Mouse (Mus musculus): ENCODE results near the gene Camta1.

The Camta1 gene

DNA sequence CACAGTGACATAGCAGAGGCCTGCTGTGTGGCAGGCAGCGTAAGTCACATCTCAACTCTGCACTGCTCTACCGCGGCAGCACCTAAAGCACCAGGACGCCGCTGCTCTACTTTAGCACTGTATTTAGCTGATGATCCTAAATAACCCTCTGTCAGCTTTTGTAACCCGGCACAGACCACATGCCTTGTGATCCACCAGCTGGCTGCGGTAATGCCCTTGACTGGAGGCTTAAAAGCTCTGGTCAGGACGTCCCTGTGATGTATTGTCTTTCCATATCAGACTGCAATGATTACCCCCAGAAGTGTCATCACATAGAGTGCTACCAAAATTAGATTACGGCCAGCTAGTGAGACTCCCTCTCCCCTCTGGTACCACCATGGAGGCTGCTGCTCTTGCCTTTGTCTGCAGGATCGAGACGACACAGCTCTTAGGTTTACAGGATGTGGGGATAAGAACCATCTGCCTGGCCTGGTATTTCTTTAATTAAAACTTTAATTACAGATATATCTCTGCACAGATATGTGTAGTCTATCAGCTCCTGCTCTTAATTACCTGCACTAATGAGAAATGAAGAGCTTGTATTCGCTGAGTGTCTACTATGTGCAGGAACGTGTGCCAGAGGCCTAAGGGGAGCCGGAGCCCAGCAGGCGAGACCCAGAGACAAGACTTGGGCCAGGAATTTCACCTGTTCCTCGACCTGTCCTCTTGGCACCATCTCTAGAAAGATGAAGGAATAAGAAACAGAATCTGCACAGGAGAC is 74.5 kb downstream of the Camta1 start:
- DNase-seq (ENCODE audit: extremely low spot score, low read depth, low spot score) = no peak

DNA sequence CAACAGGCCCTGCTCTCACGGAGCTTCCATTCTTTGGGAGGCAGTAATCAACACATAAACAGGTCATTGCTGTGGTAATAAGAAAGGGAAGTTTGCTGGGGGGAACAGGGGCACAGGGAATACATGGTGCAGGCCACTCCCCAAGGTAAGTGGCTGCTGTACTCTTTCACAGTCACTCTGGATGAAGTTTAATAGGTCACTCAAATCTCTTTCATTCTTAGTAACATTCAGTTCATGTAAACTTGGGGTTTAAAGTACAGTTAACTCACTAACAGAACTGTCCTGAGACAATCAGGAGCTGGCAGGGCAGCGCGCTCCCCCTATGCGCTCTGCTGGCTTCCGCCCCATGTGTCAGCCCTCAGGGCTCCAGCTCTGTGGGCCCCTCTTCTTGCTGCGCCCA is 81.2 kb downstream of the Camta1 start:
- no peak for DNase-seq (ENCODE audit: extremely low spot score, low read depth, low spot score)

- DNase-seq (ENCODE audit: extremely low spot score, low read depth, low spot score) = no peak
These were observed 81.7 kb downstream of the Camta1 start for GRCm38 (mm10) chr4:151779962-151780459.

DNA sequence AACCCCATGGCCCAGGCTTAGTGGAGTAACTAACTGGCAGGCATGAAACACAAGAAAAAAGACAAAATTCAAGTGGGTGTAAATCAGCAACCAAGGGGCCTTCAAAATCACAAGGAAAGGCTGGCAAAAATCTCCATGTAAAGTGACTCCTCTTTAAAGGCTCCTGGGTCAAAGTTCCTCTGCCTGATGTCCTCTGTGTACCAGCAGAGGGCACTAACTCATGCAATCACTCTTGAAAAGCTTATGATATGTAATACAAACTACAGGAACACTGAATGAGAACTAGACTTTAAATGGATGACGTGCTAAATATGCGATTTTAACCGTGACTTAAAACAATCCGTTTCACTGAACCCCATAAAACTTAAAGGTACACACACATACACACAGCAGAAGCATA is 83.2 kb downstream of the Camta1 start:
- no peak for DNase-seq (ENCODE audit: extremely low spot score, low read depth, low spot score)

- no peak for DNase-seq (ENCODE audit: extremely low spot score, low read depth, low spot score)
These were observed 84.2 kb downstream of the Camta1 start for GRCm38 (mm10) chr4:151777451-151777850.

DNA sequence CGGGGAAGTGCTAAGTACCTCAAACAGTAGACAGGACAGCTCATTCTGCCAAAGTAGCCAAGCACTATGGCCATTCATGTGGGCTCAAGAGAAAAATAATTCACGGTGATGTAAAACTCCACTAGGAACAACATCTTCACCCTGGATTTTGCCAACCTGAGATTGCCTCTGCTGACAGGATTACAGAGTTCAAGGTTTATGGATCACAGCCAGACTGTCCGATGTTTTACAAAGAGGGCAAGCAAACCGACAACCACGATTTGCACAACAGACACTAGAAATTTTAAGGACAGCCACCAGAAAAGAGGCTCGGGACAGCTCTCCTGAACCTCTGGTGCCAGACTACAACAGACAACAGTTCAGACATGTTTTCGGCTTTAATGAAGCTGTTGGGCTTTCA is 86.2 kb downstream of the Camta1 start:
- DNase-seq (ENCODE audit: extremely low spot score, low read depth, low spot score) = no peak

DNA sequence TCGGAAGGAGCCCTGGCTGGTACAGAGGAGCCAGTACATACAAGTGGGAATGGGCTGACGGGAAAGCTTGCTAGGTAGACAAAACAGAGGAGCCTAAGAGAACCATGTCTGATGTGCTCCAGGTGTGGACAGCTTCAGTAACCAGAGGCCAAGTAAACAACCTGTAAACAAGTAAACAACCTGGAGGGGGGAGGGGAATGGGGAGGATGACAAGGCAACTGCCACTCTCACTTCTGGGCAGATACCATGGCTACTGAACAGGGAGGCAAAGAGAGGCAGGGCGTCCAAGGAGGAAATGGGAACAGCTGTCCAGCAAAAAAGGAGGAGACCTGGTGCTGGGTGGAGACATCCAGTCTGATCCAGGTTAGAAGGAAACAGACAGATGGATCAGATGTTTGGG is 88.0 kb downstream of the Camta1 start:
- DNase-seq (ENCODE audit: extremely low spot score, low read depth, low spot score) = no peak

DNA sequence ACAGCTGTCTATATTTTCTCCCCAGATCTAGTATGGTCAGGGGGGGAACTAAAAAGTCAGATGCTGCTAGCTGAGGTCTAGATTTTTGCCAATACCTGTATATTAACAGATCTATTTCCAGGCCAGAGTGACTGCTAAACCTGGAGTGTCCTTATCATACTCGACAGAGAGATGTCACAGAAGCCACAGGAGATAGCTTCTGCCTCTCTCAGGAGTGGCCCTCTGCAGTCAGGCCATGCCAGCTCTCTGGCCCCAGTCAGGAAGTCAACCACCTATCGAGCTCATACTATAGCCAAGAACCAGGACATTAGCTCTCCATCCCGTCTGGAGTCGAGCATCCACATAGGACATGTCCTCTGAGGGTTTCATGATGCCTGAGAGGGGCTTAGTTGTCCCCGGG is 88.7 kb downstream of the Camta1 start:
- no peak for DNase-seq (ENCODE audit: extremely low spot score, low read depth, low spot score)

- no peak for DNase-seq (ENCODE audit: extremely low spot score, low read depth, low spot score)
These were observed 91.0 kb downstream of the Camta1 start for GRCm38 (mm10) chr4:151770697-151771096.

DNA sequence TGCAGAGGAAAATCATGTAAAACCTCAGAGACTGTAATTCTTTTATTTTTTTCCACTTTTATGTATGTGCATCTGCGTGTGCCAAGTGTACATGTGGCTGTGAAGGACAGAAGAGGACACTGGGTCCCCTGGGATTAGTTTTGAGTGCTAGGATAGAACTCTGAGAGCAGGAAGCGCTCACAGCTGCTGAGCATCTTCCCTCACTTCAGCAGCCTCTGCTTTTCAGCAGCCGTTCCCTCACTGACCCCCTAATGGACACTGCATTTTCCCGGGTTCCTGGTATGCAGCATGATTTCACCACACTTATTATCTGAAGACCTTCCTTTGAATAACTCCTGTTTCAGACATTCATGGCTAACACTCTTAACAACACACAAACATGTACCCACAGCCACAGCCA is 93.9 kb downstream of the Camta1 start:
- no peak for DNase-seq (ENCODE audit: extremely low spot score, low read depth, low spot score)

- DNase-seq (ENCODE audit: extremely low spot score, low read depth, low spot score) = no peak
These were observed 94.3 kb downstream of the Camta1 start for GRCm38 (mm10) chr4:151767361-151767760.

DNA sequence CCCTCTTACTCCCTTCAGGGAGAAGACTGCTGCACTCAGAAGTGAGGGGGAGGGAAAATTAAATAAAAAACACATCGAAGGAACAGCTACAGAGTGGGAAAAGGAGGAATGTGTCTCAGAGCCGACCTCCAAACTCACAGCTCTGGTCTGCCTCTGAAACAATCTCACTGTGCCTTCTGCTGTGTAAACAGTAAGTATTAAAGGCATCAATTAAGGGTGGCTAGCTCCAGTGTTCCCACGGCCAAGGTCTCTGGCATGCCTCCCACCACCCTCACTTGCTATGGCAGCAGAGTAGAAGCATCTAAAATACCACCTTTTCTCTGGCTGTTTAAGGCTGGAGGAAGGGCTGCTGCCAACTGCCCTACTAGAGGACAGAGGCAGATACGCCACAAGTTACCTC is 96.3 kb downstream of the Camta1 start:
- no peak for DNase-seq (ENCODE audit: extremely low spot score, low read depth, low spot score)

DNA sequence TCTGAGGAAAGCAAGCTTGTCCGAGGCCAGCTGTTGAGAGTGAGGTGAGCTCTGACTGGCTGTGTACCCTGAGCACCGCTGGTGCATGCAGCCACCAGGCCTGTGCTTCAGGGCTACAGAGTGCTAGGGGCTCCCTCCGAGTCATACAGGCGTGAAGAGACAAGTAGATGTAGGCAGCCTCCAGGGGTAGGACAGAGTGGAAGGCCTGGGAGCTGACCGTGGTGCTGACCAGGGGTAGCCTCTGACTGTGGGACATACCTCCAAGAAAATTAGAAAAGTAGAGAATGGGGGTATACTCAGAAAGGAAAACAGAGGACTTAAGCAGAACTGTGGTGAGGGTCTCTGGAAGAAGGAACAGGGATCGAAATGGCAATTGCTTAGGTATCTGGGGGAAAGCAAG is 97.7 kb downstream of the Camta1 start:
- DNase-seq (ENCODE audit: extremely low spot score, low read depth, low spot score) = peak; percentile 24

- no peak for DNase-seq (ENCODE audit: extremely low spot score, low read depth, low spot score)
These were observed 102.6 kb downstream of the Camta1 start for GRCm38 (mm10) chr4:151759095-151759494.

DNA sequence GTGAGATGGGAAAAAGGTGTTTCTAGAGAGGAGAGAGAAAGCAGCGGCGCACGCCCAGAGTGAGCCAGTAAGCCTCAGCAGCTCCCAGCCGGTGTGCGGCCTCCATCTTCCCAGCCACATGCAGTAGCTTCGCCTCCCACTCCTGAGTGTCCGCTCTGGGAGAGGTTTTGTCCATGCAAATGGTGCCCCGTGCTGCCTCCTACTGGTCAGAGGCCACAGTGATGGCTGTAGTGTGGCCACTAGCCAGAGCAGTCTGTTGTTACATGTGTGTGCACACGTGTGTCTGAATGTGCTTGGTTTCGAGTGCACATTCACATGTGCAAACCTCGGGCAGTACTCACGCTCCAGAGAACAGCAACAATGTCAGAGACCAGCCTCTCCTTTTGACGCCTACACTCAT is 103.3 kb downstream of the Camta1 start:
- no peak for DNase-seq (ENCODE audit: extremely low spot score, low read depth, low spot score)

GRCm38 (mm10) chr4:151757261-151757660 is 104.4 kb downstream of the Camta1 start:
- DNase-seq (ENCODE audit: extremely low spot score, low read depth, low spot score) = no peak

GRCm38 (mm10) chr4:151756400-151756799 is 105.3 kb downstream of the Camta1 start:
- DNase-seq (ENCODE audit: extremely low spot score, low read depth, low spot score) = no peak

DNA sequence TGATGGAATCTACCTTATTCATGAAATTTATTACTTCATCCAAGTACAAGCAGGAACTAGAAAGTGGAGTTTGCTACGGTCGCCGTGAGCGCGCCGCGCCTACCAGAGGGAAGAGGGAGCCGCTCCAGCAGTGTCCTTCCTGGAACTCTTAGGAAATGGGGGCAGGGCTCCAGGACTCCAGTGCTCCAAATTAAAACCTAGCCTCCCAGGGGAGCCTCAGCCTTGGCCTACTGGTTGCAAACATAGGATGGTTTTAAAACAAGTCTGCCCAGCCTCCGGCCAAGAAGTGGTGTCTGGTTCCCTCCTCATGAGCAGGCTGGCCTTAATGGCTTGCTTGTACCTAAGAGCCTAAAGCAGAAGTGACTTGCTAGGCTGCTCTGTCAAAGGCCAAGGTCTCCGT is 108.4 kb downstream of the Camta1 start:
- DNase-seq (ENCODE audit: extremely low spot score, low read depth, low spot score) = no peak

GRCm38 (mm10) chr4:151752551-151752950 is 109.1 kb downstream of the Camta1 start:
- no peak for DNase-seq (ENCODE audit: extremely low spot score, low read depth, low spot score)

- no peak for DNase-seq (ENCODE audit: extremely low spot score, low read depth, low spot score)
These were observed 110.3 kb downstream of the Camta1 start for GRCm38 (mm10) chr4:151751270-151751945.

GRCm38 (mm10) chr4:151747723-151748122 is 114.0 kb downstream of the Camta1 start:
- DNase-seq (ENCODE audit: extremely low spot score, low read depth, low spot score) = no peak

DNA sequence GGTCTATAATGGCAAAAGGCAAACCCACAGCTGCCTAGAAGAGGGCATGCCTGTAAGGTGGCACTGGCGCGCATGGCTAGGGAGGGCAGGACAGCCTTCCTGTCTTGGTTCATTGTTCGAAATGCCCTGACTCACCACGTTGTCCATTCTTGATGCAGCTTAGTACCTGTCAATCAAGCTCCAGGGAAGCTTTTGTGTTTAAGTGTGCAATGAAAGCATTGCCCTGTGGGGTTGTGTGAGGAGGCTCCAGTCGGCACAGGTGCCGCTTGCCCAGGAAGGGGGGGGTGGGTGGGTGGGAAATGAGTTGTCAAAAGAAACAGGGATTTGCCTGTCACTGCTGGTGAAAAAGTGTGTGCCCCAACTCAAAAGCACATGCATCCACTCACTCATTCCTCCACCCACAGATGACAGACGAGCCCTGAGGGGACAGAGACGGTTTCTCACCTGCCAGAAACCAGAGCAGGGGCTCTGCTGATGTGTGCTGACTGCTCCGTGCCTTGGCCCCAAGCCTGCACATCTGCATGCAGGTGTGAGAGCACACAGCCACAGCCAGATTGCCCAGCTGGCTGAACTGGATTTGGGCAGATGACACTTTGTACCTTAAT is 115.6 kb downstream of the Camta1 start:
- no peak for DNase-seq (ENCODE audit: extremely low spot score, low read depth, low spot score)

All from hindlimb bud, embryonic 11.5 days (tissue).